Mouse (Mus musculus) G1E (cell line): Measurements from ENCODE around the gene Olfr1216. TPM values are rescaled to one million over a fixed set of nuclear protein-coding genes. Genes with fewer than 3 reads are reported as not detected.
"Not testable (repeated sequence)": the region's sequence is repeated elsewhere in the genome, so short reads cannot be mapped to it uniquely, and the experiment has no call there.

Experiments used
- ATAC-seq: 2 replicates; pipeline ENCODE4 v1.8.0; 2016; ENCODE audit warnings: mild to moderate bottlenecking; ENCODE audit not compliant: insufficient number of reproducible peaks, poor library complexity, low FRiP score, severe bottlenecking; ENCODE audit errors: extremely low read depth
- DNase-seq: peaks from one replicate; pipeline ENCODE4 v3.0.0; 2012; ENCODE audit warnings: low spot score
- H3K27me3 ChIP-seq: 2 replicates; pipeline ENCODE4 v1.6.1; 2012; ENCODE audit warnings: mild to moderate bottlenecking, low read length, inconsistent platforms; ENCODE audit not compliant: insufficient read depth
- H3K36me3 ChIP-seq: replicated peaks from 2 replicates; pipeline ENCODE3; 2012; ENCODE audit warnings: mild to moderate bottlenecking, inconsistent platforms
- H3K4me1 ChIP-seq: 2 replicates; pipeline ENCODE4 v1.6.1; 2012; ENCODE audit warnings: low read depth, low read length, inconsistent platforms, mixed read lengths; ENCODE audit not compliant: insufficient read depth
- H3K4me3 ChIP-seq: 2 replicates; pipeline ENCODE4 v1.5.1; 2012; ENCODE audit warnings: low read depth, mild to moderate bottlenecking, inconsistent platforms, low read length, moderate library complexity, mixed read lengths
- H3K9me3 ChIP-seq: replicated peaks from 2 replicates; pipeline ENCODE4 v1.6.1; 2012; ENCODE audit warnings: inconsistent platforms
- CTCF ChIP-seq: IDR thresholded peaks from 2 replicates; pipeline ENCODE4 v1.5.1; 2012; ENCODE audit warnings: low read depth, low read length, inconsistent platforms, mixed read lengths
- GATA1 ChIP-seq: IDR thresholded peaks from 2 replicates; pipeline ENCODE4 v1.6.1; 2012; ENCODE audit warnings: borderline replicate concordance, low read length, inconsistent platforms, mixed read lengths
- GATA2 ChIP-seq: IDR thresholded peaks from 2 replicates; pipeline ENCODE4 v1.6.1; 2012; ENCODE audit warnings: low read depth, low read length, inconsistent platforms, borderline replicate concordance
- POLR2AphosphoS5 ChIP-seq: IDR thresholded peaks from 2 replicates; pipeline ENCODE4 v1.6.1; 2012; ENCODE audit warnings: low read depth, low read length, inconsistent platforms; ENCODE audit not compliant: insufficient replicate concordance
- TAL1 ChIP-seq: conservative IDR thresholded peaks from 2 replicates; pipeline ENCODE4 v1.6.1; 2012; ENCODE audit warnings: low read depth, low read length, inconsistent platforms, mixed read lengths
- polyA plus RNA-seq: library from polyadenylated mRNA; stranded (reverse); fragments of >175 nt; gene quantifications from 2 replicates; pipeline ENCODE4 v1.2.3, GENCODE M21; 2012
- total RNA-seq, 2 experiments: library from RNA; stranded (forward) in 1 of 2; stranded (reverse) in 1 of 2; fragments of 200-1000 nt in 1 of 2; fragments of >200 nt in 1 of 2; fragmentation: Nextera tagmentation in 1 of 2; gene quantifications; 2 replicates each; pipeline ENCODE4 v1.2.3; 2014 to 2017

Olfr1216 gene
- not detected in 2 replicates for total RNA-seq (2014; fragmentation: Nextera tagmentation)
- 0.06 TPM in 1 of 2 replicates, not detected in the other for total RNA-seq (2017)
- not detected in 2 replicates for polyA plus RNA-seq

GRCm38 (mm10) chr2:89018240-89018639 lies at the start of gene Olfr1216:
Olfr1216 (minus strand) TSS chr2:89018340.
- Histone ChIP-seq H3K27me3 (no peaks in the 10 kb centered on the region), H3K9me3 (no peaks in the 10 kb centered on the region), H3K36me3 (no peaks in the 10 kb centered on the region), H3K4me1 (no peaks in the 10 kb centered on the region), H3K4me3 (no peak within 1 kb of the TSS)
- no peak for DNase-seq
- TF ChIP-seq GATA1, result no peak
- TF ChIP-seq POLR2AphosphoS5, result no peak
- TF ChIP-seq TAL1, result no peak
- TF ChIP-seq CTCF, result no peak
- no peak for TF ChIP-seq GATA2
- ATAC-seq, result no peak

GRCm38 (mm10) chr2:89061087-89061486 lies 42.9 kb upstream of the Olfr1216 start, which contains the start of gene Olfr1218:
Olfr1218 (minus strand) TSS chr2:89061187.
- H3K9me3 ChIP-seq, result no peaks in the 10 kb centered on the region
- no peak for TF ChIP-seq CTCF
- TF ChIP-seq GATA2, result no peak
- TF ChIP-seq GATA1, result no peak
- TF ChIP-seq POLR2AphosphoS5, result no peak
- no peak for TF ChIP-seq TAL1
- H3K4me1 ChIP-seq, result no peaks in the 10 kb centered on the region
- DNase-seq, result no peak
- H3K36me3 ChIP-seq, result no peaks in the 10 kb centered on the region
- no peak within 1 kb of the TSS for H3K4me3 ChIP-seq
- H3K27me3 ChIP-seq, result no peaks in the 10 kb centered on the region
- ATAC-seq, result no peak

DNA sequence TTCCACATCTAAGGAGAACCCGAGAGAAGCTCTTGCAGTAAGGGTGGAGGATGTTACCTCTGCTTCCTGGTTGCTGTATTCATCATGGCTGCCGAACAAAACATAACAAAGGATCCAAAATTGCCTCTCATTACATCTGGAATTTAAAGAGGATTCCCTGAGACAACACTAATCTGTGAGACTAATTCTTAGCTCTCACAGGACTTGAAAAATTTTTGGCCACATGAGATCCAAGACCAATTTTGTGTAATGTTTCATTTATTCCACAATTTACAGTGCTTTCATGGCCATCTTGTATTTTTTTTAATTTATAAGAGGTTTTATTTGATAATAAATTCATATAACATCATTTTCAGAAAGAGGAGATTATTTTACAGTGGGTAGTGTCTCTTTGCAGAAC lies 13.8 kb upstream of the Olfr1216 start, which contains the start of gene Olfr1217:
Gene Olfr1217, minus strand, starts transcription at position 101 of the 400 bp plus-strand sequence.
- no peak for DNase-seq

GRCm38 (mm10) chr2:89021436-89021835 lies 3.3 kb upstream of the Olfr1216 start:
- not testable (repeated sequence) for H3K27me3 ChIP-seq, ATAC-seq, H3K36me3 ChIP-seq, H3K4me3 ChIP-seq, DNase-seq, H3K4me1 ChIP-seq, H3K9me3 ChIP-seq

More for the DNA sequence above, 13.8 kb upstream of the Olfr1216 start, which contains the start of gene Olfr1217:
- Histone ChIP-seq H3K27me3 (no peaks in the 10 kb centered on the region), H3K9me3 (no peaks in the 10 kb centered on the region), H3K36me3 (no peaks in the 10 kb centered on the region), H3K4me3 (no peak within 1 kb of the TSS), H3K4me1 (no peaks in the 10 kb centered on the region)
- no peak for ATAC-seq
- no peak for TF ChIP-seq POLR2AphosphoS5
- no peak for TF ChIP-seq GATA1
- TF ChIP-seq TAL1, result no peak
- TF ChIP-seq CTCF, result no peak
- no peak for TF ChIP-seq GATA2

DNA sequence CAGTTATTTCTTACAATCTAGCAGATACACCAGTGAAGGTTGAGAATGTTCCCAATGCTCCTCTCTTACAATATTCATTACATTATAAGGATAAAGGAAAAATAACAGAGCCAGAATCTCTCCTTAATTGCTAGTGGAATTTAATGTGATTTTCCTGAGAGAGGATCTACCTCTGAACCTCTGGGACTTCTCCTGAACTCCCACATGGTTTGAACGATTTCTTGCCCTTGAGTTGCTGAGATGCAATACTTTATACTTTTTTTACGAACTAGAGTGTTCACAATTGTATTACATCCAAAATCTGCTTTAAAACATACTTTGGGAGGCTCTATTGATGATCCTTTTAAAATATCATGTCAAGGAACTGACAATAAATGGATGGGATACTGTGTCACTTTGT lies 11.3 kb downstream of the Olfr1216 start, which contains the start of gene Olfr1215:
Gene Olfr1215, minus strand, starts transcription at position 101 of the 400 bp plus-strand sequence.
- TF ChIP-seq GATA1 (no peak), TAL1 (no peak), POLR2AphosphoS5 (no peak), GATA2 (no peak), CTCF (no peak)
- Histone ChIP-seq H3K36me3 (no peaks in the 10 kb centered on the region), H3K4me3 (no peak within 1 kb of the TSS), H3K9me3 (no peaks in the 10 kb centered on the region), H3K27me3 (no peaks in the 10 kb centered on the region), H3K4me1 (no peaks in the 10 kb centered on the region)
- DNase-seq (no peak), ATAC-seq (no peak)

DNA sequence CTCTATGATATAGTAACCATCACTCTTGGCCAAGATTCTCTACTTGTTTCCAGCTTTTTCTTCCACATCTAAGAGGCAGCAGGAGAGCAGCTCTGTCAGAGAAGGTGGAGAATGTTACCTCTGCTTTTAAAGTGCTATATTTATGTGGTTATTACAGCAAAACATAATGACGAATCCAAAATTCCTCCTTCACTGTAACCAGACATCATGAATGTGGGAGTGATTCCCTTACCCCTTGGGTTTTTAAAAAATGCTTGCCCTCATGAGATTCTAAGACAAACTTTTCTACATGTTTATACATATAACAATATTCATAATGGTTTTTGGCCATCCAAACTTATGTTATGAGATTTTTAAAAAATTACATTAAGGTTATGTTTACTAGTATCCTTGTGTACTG lies 25.6 kb downstream of the Olfr1216 start, which contains the start of gene Olfr1214:
Gene Olfr1214, minus strand, starts transcription at position 101 of the 400 bp plus-strand sequence.
- DNase-seq (no peak), ATAC-seq (no peak)
- Histone ChIP-seq H3K27me3 (no peaks in the 10 kb centered on the region), H3K9me3 (no peaks in the 10 kb centered on the region), H3K36me3 (no peaks in the 10 kb centered on the region), H3K4me1 (no peaks in the 10 kb centered on the region), H3K4me3 (no peak within 1 kb of the TSS)
- TF ChIP-seq GATA1 (no peak), POLR2AphosphoS5 (no peak), TAL1 (no peak), CTCF (no peak), GATA2 (no peak)

DNA sequence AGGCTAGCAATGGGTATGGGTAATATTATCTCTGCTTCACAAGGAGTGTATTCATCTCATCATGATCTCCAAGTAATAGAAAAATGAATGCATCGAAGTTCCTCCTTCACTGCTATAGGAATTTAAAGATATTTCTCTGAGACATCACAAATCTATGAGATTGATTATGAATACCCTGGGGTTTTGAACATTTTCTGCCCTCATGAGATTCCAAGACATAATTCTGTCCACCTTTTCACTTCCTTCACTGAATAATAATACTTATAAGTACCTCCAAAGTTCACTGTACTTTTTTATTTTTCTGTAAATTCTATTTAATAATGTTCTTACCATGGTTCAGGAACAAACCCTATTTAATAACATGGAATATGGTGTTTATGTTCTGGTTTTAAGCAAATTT lies 38.0 kb downstream of the Olfr1216 start, which contains the start of gene Gm13762:
Gene Gm13762, minus strand, starts transcription at position 101 of the 400 bp plus-strand sequence.
- H3K9me3 ChIP-seq, result no peaks in the 10 kb centered on the region
- ATAC-seq (no peak), DNase-seq (no peak)
- no peak within 1 kb of the TSS for H3K4me3 ChIP-seq
- H3K36me3 ChIP-seq, result no peaks in the 10 kb centered on the region
- no peaks in the 10 kb centered on the region for H3K4me1 ChIP-seq
- TF ChIP-seq GATA2 (no peak), POLR2AphosphoS5 (no peak), TAL1 (no peak)
- H3K27me3 ChIP-seq, result no peaks in the 10 kb centered on the region

Other genes starting within 250 kb of the Olfr1216 start
Only the 20 nearest of the 24 such genes appear.
- not detected in 2 replicates for gene Olfr1205, start 188.6 kb downstream of the Olfr1216 start, total RNA-seq (2014; fragmentation: Nextera tagmentation)
- gene Olfr1205, start 188.6 kb downstream of the Olfr1216 start, total RNA-seq (2017), result 0.05 TPM in 1 of 2 replicates, not detected in the other
- not detected in 2 replicates for gene Olfr1205, start 188.6 kb downstream of the Olfr1216 start, polyA plus RNA-seq
- gene Olfr1204, start 169.0 kb downstream of the Olfr1216 start, total RNA-seq (2014; fragmentation: Nextera tagmentation), result not detected in 2 replicates
- gene Olfr1204, start 169.0 kb downstream of the Olfr1216 start, total RNA-seq (2017), result 0.06 and 0.11 TPM in 2 replicates
- not detected in 2 replicates for gene Olfr1204, start 169.0 kb downstream of the Olfr1216 start, polyA plus RNA-seq
- gene Olfr1206, start 155.1 kb downstream of the Olfr1216 start, total RNA-seq (2014; fragmentation: Nextera tagmentation), result not detected in 2 replicates
- 0.16 TPM in 1 of 2 replicates, not detected in the other for gene Olfr1206, start 155.1 kb downstream of the Olfr1216 start, total RNA-seq (2017)
- not detected in 2 replicates for gene Olfr1206, start 155.1 kb downstream of the Olfr1216 start, polyA plus RNA-seq
- not detected in 2 replicates for gene Olfr1208, start 116.0 kb downstream of the Olfr1216 start, total RNA-seq (2014; fragmentation: Nextera tagmentation)
- gene Olfr1208, start 116.0 kb downstream of the Olfr1216 start, total RNA-seq (2017), result 0.11 and 0.17 TPM in 2 replicates
- not detected in 2 replicates for gene Olfr1208, start 116.0 kb downstream of the Olfr1216 start, polyA plus RNA-seq
- gene Olfr1209, start 103.2 kb downstream of the Olfr1216 start, total RNA-seq (2014; fragmentation: Nextera tagmentation), result not detected in 2 replicates
- gene Olfr1209, start 103.2 kb downstream of the Olfr1216 start, total RNA-seq (2017), result 0.05 TPM in 1 of 2 replicates, not detected in the other
- 0.07 TPM in 1 of 2 replicates, not detected in the other for gene Olfr1209, start 103.2 kb downstream of the Olfr1216 start, polyA plus RNA-seq
- not detected in 2 replicates for gene Olfr1211, start 80.2 kb downstream of the Olfr1216 start, total RNA-seq (2014; fragmentation: Nextera tagmentation)
- gene Olfr1211, start 80.2 kb downstream of the Olfr1216 start, total RNA-seq (2017), result 0.05 TPM in 1 of 2 replicates, not detected in the other
- gene Olfr1211, start 80.2 kb downstream of the Olfr1216 start, polyA plus RNA-seq, result not detected in 2 replicates
- not detected in 2 replicates for gene Olfr1212, start 64.4 kb downstream of the Olfr1216 start, total RNA-seq (2014; fragmentation: Nextera tagmentation)
- gene Olfr1212, start 64.4 kb downstream of the Olfr1216 start, total RNA-seq (2017), result 0.06 and 0.55 TPM in 2 replicates
- not detected in 2 replicates for gene Olfr1212, start 64.4 kb downstream of the Olfr1216 start, polyA plus RNA-seq
- gene Gm13762, start 38.1 kb downstream of the Olfr1216 start, total RNA-seq (2014; fragmentation: Nextera tagmentation), result not detected in 2 replicates
- 0.17 TPM in 1 of 2 replicates, not detected in the other for gene Gm13762, start 38.1 kb downstream of the Olfr1216 start, total RNA-seq (2017)
- gene Gm13762, start 38.1 kb downstream of the Olfr1216 start, polyA plus RNA-seq, result not detected in 2 replicates
- not detected in 2 replicates for gene Olfr1214, start 25.7 kb downstream of the Olfr1216 start, total RNA-seq (2014; fragmentation: Nextera tagmentation)
- 0.16 TPM in 1 of 2 replicates, not detected in the other for gene Olfr1214, start 25.7 kb downstream of the Olfr1216 start, total RNA-seq (2017)
- not detected in 2 replicates for gene Olfr1214, start 25.7 kb downstream of the Olfr1216 start, polyA plus RNA-seq
- gene Olfr1215, start 11.4 kb downstream of the Olfr1216 start, total RNA-seq (2014; fragmentation: Nextera tagmentation), result not detected in 2 replicates
- not detected in 2 replicates for gene Olfr1215, start 11.4 kb downstream of the Olfr1216 start, total RNA-seq (2017)
- gene Olfr1215, start 11.4 kb downstream of the Olfr1216 start, polyA plus RNA-seq, result not detected in 2 replicates
- not detected in 2 replicates for gene Olfr1217, start 13.7 kb upstream of the Olfr1216 start, total RNA-seq (2014; fragmentation: Nextera tagmentation)
- 0.12 and 0.16 TPM in 2 replicates for gene Olfr1217, start 13.7 kb upstream of the Olfr1216 start, total RNA-seq (2017)
- gene Olfr1217, start 13.7 kb upstream of the Olfr1216 start, polyA plus RNA-seq, result not detected in 2 replicates
- not detected in 2 replicates for gene Olfr1218, start 42.8 kb upstream of the Olfr1216 start, total RNA-seq (2014; fragmentation: Nextera tagmentation)
- 0.23 and 0.27 TPM in 2 replicates for gene Olfr1218, start 42.8 kb upstream of the Olfr1216 start, total RNA-seq (2017)
- not detected in 2 replicates for gene Olfr1218, start 42.8 kb upstream of the Olfr1216 start, polyA plus RNA-seq
- not detected in 2 replicates for gene Olfr1219, start 65.2 kb upstream of the Olfr1216 start, total RNA-seq (2014; fragmentation: Nextera tagmentation)
- gene Olfr1219, start 65.2 kb upstream of the Olfr1216 start, total RNA-seq (2017), result 0.22 TPM in 1 of 2 replicates, not detected in the other
- not detected in 2 replicates for gene Olfr1219, start 65.2 kb upstream of the Olfr1216 start, polyA plus RNA-seq
- gene Olfr1220, start 88.5 kb upstream of the Olfr1216 start, total RNA-seq (2014; fragmentation: Nextera tagmentation), result 0.15 TPM in 1 of 2 replicates, not detected in the other
- 0.05 and 0.12 TPM in 2 replicates for gene Olfr1220, start 88.5 kb upstream of the Olfr1216 start, total RNA-seq (2017)
- not detected in 2 replicates for gene Olfr1220, start 88.5 kb upstream of the Olfr1216 start, polyA plus RNA-seq
- gene Olfr1221, start 98.9 kb upstream of the Olfr1216 start, total RNA-seq (2014; fragmentation: Nextera tagmentation), result not detected in 2 replicates
- 0.06 and 0.11 TPM in 2 replicates for gene Olfr1221, start 98.9 kb upstream of the Olfr1216 start, total RNA-seq (2017)
- not detected in 2 replicates for gene Olfr1221, start 98.9 kb upstream of the Olfr1216 start, polyA plus RNA-seq
- not detected in 2 replicates for gene Olfr1222, start 114.7 kb upstream of the Olfr1216 start, total RNA-seq (2014; fragmentation: Nextera tagmentation)
- 0.16 and 0.29 TPM in 2 replicates for gene Olfr1222, start 114.7 kb upstream of the Olfr1216 start, total RNA-seq (2017)
- gene Olfr1222, start 114.7 kb upstream of the Olfr1216 start, polyA plus RNA-seq, result not detected in 2 replicates
- not detected in 2 replicates for gene Olfr1223, start 133.2 kb upstream of the Olfr1216 start, total RNA-seq (2014; fragmentation: Nextera tagmentation)
- 0.06 TPM in 1 of 2 replicates, not detected in the other for gene Olfr1223, start 133.2 kb upstream of the Olfr1216 start, total RNA-seq (2017)
- gene Olfr1223, start 133.2 kb upstream of the Olfr1216 start, polyA plus RNA-seq, result not detected in 2 replicates
- not detected in 2 replicates for gene Olfr1224-ps1, start 145.8 kb upstream of the Olfr1216 start, total RNA-seq (2014; fragmentation: Nextera tagmentation)
- not detected in 2 replicates for gene Olfr1224-ps1, start 145.8 kb upstream of the Olfr1216 start, total RNA-seq (2017)
- gene Olfr1224-ps1, start 145.8 kb upstream of the Olfr1216 start, polyA plus RNA-seq, result not detected in 2 replicates
- not detected in 2 replicates for gene Olfr1225, start 156.3 kb upstream of the Olfr1216 start, total RNA-seq (2014; fragmentation: Nextera tagmentation)
- 0.16 and 0.41 TPM in 2 replicates for gene Olfr1225, start 156.3 kb upstream of the Olfr1216 start, total RNA-seq (2017)
- not detected in 2 replicates for gene Olfr1225, start 156.3 kb upstream of the Olfr1216 start, polyA plus RNA-seq
- gene Olfr1226, start 181.7 kb upstream of the Olfr1216 start, total RNA-seq (2014; fragmentation: Nextera tagmentation), result not detected in 2 replicates
- gene Olfr1226, start 181.7 kb upstream of the Olfr1216 start, total RNA-seq (2017), result 0.12 and 0.16 TPM in 2 replicates
- not detected in 2 replicates for gene Olfr1226, start 181.7 kb upstream of the Olfr1216 start, polyA plus RNA-seq